Mouse (Mus musculus) lung, adult 2 months (tissue): ENCODE measurements at regions not wholly inside any gene's neighbourhood (a gene's known extent, or its start where the extent isn't known, plus 50 kb on each side); places are given as distances from the start of the nearest gene placed in this dataset.

ENCODE experiments used
- DNase-seq: peaks from one replicate; pipeline ENCODE4 v3.0.0; 2022
- H3K4me1 ChIP-seq: fragments of 200-500 bp; 2 replicates; pipeline ENCODE4 v1.6.1; 2011; ENCODE audit warnings: low read length; ENCODE audit not compliant: control insufficient read depth, insufficient read depth
- H3K4me3 ChIP-seq: fragments of 200-500 bp; replicated peaks from 2 replicates; pipeline ENCODE3; 2011; ENCODE audit warnings: low read depth, mild to moderate bottlenecking, control low read depth, low read length; ENCODE audit errors: extremely low read depth
- CTCF ChIP-seq: fragments of 200-500 bp; IDR thresholded peaks from 2 replicates; pipeline ENCODE4 v1.5.1; 2011; ENCODE audit warnings: mild to moderate bottlenecking, low read length, control low read depth; ENCODE audit not compliant: insufficient read depth
- POLR2A ChIP-seq: fragments of 200-500 bp; IDR thresholded peaks from 2 replicates; pipeline ENCODE4 v1.6.1; 2011; ENCODE audit warnings: low read depth, mild to moderate bottlenecking, control low read depth, low read length, borderline replicate concordance; ENCODE audit errors: extremely low read depth
- WGBS: fragments of 180-500 bp; shearing (Covaris S2); methylation state at CpG from one replicate; pipeline ENCODE4 v1.1.7; 2018; 5-methylcytosine and 5-hydroxymethylcytosine counted together

DNA sequence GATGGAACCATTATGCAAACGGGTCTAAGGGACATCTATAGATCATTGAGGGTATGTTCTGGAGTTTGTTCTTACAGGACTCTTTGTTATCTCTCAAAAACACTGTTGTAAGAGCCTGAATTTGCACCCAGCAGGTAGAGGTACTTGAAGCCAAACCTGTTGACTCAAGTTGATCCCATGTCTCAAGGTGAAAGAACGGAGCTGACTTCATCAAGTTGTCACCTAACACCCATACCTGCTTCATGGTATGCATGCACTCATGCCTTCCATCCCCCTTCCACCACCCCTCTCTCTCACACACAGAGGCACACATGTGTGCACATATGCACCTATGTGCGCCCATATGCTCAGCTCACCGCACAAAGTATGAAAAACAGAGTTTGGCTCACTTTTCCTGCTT lies 189.0 kb downstream of the Ttll7 start:
- no peaks in the 10 kb centered on the region for H3K4me1 ChIP-seq
- no peak overlapping the region for H3K4me3 ChIP-seq
- 81% methylated on average over 4 of the region's 4 CpGs for WGBS
- DNase-seq = no peak
- TF ChIP-seq POLR2A = no peak

DNA sequence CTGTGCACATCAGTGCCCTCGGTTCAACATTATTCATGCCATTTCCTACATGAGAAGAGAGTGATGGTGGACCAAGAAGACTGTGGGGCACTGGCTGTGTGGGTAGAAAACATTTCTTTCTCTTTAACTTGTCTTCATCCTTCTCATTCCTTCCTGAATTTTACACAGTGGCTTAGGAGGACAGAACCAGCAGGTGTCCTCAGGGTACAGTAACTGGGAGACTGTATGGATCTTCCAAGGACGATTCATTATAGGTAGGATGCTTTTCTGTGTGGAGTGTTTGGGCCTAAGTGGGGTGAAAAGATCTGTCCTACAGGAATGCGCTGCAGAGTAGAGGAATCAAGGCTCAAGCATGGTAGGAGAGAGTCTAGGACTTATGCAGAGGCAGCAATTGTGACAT lies 190.7 kb downstream of the Ttll7 start:
- DNase-seq = no peak
- WGBS = 78% methylated on average over 3 of the region's 3 CpGs
- H3K4me1 ChIP-seq = no peaks in the 10 kb centered on the region
- no peak overlapping the region for H3K4me3 ChIP-seq
- TF ChIP-seq POLR2A (no peak), CTCF (no peak)

DNA sequence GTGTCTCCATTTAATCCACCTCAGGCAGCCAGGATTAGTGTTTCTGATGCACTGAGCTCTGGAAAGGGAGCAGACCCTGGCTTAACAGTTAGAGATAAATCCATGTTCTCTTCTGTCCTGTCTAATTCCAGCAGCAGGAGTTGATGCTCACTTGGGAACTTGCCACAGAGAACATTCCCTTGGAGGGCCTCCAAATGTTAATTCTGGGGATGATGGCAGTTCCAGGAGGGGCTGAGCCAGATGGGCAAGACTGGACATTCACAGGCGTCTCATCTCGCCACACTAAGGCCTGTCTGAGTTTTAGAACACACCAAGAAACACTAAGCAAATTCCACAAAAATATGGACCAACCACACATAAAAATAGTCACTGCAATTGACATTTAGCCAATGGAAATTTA lies 194.5 kb downstream of the Ttll7 start:
- Histone ChIP-seq H3K4me1 (no peaks in the 10 kb centered on the region), H3K4me3 (no peak overlapping the region)
- no peak for DNase-seq
- WGBS = 64% methylated on average over 2 of the region's 2 CpGs
- TF ChIP-seq CTCF (no peak), POLR2A (no peak)

DNA sequence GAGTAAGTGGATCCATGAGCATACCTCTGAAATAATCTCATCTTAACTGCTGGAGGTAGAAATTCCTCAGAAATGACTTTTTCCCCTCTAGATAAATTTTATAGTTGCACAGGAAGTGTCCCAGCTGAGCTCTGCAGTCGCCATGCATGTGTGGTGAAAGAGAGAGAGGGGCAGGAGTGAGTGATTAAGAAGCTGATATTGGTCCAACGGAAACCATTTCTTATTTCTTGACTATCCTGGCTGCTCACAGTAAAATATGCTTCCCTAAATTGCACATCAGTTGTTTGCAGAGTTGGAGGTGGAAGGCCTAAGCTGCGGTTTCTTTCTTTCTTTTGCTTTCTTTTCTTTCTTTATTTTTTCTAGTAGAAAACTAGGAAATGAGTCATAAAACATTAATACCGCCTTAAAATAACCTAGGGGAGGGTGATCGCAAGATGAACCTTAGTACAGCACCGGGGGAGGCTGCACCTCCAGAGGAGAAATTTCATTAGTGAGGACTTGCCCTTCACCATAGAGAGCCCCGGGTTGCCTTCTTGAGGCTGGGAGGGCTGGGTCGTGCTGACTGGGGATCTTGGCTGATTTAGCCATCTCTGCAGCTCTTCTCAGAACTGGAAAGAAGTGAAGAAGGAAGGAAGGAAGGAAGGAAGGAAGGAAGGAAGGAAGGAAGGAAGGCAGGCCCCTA lies 202.1 kb downstream of the Ttll7 start:
- Histone ChIP-seq H3K4me3 (no peak overlapping the region), H3K4me1 (no peaks in the 10 kb centered on the region)
- TF ChIP-seq POLR2A = no peak
- no peak for TF ChIP-seq CTCF
- no peak for DNase-seq
- 67% methylated on average over 8 of the region's 8 CpGs for WGBS

DNA sequence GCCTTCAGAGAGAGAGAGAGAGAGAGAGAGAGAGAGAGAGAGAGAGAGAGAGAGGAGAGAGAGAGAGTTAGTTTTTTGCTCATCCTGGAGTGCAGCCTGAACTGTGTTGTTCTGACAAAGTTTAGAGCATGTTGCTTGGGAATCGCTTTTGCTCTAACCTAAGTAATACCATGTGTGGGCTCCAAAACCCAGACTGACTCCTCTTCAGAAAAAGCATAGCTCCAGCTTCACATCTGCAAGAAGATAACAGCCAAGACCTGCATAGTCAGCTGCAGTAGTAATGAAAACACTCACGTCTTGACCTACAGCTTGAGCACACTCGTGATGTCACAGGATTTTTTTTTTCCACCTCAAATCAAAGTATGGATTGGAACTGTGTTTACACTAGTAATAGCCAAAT lies 205.7 kb downstream of the Ttll7 start:
- Histone ChIP-seq H3K4me3 (no peak overlapping the region), H3K4me1 (no peaks in the 10 kb centered on the region)
- WGBS = 56% methylated on average over 3 of the region's 3 CpGs
- no peak for TF ChIP-seq CTCF
- no peak for TF ChIP-seq POLR2A
- DNase-seq = no peak

DNA sequence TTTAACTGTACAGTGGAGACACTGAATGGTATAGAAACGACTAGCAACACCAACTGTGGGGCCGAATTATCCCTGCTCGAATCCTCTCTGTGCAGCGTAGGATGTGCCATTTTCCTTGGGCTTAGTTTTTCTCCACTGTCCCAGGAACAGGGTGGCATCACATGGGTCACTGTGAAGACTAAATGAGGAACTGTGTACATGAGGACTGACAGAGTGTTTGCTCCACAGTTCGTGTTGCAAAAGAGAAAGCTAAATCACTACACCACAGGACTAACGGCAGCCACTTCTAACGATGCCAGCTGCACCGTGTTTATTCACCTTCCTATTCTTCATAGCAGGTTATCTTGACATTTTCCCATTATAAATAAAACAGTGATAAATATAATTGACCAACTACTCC lies 208.5 kb downstream of the Ttll7 start:
- Histone ChIP-seq H3K4me3 (no peak overlapping the region), H3K4me1 (no peaks in the 10 kb centered on the region)
- WGBS = 81% methylated on average over 8 of the region's 8 CpGs
- TF ChIP-seq CTCF (no peak), POLR2A (no peak)
- no peak for DNase-seq

DNA sequence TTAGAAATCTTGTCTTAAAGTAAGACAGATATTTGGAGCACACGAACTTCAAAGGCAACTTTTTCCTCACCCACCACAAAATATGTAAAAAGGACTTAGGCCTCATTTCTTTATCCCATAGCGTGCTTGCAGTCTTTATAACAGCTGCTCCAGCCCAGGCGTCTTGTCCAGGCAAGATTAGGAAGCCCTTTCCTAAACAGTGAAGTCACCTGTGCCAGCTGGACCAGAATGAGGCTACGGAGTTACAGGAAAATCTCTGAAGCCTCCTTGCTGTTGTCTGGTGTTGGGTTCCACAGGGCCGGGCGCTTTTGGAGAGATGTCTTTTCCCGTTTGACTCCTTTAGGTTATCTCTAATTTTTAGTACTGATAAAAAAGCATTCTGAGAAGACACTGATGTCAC lies 210.3 kb downstream of the Ttll7 start:
- DNase-seq = no peak
- 87% methylated on average over 7 of the region's 7 CpGs for WGBS
- no peak for TF ChIP-seq POLR2A
- TF ChIP-seq CTCF = no peak
- no peak overlapping the region for H3K4me3 ChIP-seq
- H3K4me1 ChIP-seq = no peaks in the 10 kb centered on the region

DNA sequence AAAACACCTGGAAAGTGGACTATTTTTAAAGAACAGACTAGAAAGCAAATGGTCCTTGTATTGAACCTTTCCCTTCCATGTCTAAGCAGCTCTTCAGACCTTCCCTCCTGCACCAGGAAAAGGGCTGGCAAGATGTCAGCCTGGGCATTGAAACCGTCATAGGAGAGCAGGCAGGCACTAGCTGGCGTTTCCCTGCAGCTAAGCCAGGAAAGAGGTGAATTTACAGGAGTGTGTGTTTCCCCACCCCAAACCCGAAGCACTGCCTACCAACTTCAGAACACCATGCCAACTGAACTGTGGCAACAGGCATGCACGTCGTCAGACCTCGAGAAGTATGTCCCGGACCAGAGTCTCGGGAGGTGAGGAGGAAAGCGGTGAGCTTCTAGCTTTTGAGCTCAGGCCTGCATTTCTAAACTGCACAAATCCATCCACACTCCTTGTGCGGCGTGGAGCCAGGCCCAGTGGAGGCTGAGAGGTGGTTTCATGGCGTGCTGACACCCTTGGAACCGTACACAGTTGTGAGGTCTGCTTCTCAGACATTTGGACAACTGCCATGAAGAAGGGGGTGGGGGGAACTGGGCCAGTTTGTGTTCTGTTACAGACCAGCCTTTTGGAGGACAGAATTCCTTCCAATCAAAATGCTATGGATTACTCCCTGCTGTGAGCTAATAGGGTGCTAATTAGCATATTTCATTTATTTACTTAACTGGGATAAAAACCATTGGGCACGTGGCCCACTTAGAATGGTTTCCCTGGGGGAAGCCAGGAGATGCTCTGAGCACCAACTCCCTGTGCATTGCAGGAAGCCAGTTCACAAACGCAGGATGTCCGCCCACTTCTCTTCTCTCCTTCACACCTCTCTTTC lies 211.6 kb downstream of the Ttll7 start:
- DNase-seq = no peak
- Histone ChIP-seq H3K4me1 (no peaks in the 10 kb centered on the region), H3K4me3 (no peak overlapping the region)
- TF ChIP-seq POLR2A (no peak), CTCF (no peak)
- 39% methylated on average over 16 of the region's 16 CpGs for WGBS

DNA sequence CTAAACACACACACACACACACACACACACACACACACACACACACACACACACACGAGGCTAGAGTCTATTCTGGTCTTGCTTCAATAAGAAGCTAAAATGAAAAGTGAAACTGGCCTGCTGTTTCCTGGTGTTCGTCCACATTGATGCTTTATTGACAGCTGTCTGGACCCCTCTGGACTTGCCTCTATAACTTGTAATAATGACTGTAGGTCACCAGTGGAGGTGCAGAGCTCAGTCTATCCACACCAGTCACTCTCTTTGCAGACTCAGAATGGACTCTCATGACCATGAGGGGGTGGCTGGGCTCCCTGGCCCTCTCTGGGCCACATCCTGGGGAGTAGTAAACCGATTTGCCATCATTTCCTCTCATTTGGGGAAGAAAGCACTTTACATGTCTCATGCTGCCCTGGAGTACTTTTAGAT lies 212.3 kb downstream of the Ttll7 start:
- TF ChIP-seq POLR2A = no peak
- TF ChIP-seq CTCF = no peak
- no peak overlapping the region for H3K4me3 ChIP-seq
- H3K4me1 ChIP-seq = no peaks in the 10 kb centered on the region
- WGBS = 36% methylated on average over 3 of the region's 3 CpGs
- DNase-seq = no peak

DNA sequence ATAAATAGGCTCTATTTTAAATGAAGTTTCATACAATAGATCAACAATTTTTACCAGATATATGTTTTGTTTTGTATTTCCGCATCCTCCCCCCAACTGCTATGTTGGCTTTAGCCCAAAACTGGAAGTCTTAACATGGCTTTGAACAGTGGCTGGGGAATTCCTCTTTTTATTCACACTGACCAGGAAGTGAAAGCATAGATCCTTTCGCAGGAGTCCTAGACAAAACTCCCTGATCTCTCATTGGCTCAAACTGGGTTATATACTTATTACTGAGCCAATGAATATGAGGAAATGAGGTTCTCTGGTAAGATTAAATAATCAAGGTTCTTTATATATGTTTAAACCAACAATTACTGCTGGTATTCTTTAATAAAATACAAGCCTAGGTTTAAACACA lies 218.8 kb downstream of the Ttll7 start:
- WGBS = 70% methylated on average over 2 of the region's 2 CpGs
- no peak for TF ChIP-seq POLR2A
- no peak for TF ChIP-seq CTCF
- no peak for DNase-seq

More for the DNA sequence above, 218.8 kb downstream of the Ttll7 start:
- Histone ChIP-seq H3K4me1 (no peaks in the 10 kb centered on the region), H3K4me3 (no peak overlapping the region)
